Mouse (Mus musculus): ENCODE results near the gene Dscam.

DNA sequence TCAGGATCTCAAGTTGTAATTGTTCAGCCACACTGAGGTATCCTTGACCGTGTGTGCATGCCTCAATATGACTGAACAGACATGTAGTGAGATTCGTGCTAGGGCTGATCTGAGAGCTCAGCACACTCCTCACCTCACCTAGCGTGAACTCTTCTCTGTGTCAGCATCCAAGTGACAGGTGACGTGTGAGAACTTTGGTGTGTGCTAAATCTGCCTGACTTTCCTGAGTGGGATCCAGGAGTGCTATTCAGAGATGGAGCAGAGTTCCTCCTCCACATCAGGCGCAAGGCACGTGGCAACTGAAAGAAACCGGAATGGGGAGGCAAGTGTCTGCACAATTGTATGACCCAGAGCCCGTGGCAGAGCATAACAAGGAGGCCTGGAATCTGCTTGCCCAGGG is 490.6 kb downstream of the Dscam start:
- TF ChIP-seq POLR2A (IDR thresholded peaks at IDR 0.05; ENCODE audit: insufficient read length, low read depth), result no peak
- no peak for TF ChIP-seq USF1 (IDR thresholded peaks at IDR 0.05; ENCODE audit: low read depth)
- no peak for TF ChIP-seq MYOD1 (IDR thresholded peaks at IDR 0.05; ENCODE audit: control insufficient read depth in 1 of 3, insufficient read length in 2 of 3, low read depth in 2 of 3)
- no peak for TF ChIP-seq E2F4 (IDR thresholded peaks at IDR 0.05; ENCODE audit: insufficient read depth)
- no peak for TF ChIP-seq MAX (IDR thresholded peaks at IDR 0.05; ENCODE audit: low read depth)
- no peak for TF ChIP-seq TCF12 (IDR thresholded peaks at IDR 0.05; ENCODE audit: insufficient read depth, poor library complexity, severe bottlenecking)
- no peak for TF ChIP-seq MYOG (IDR thresholded peaks at IDR 0.05; ENCODE audit: control insufficient read depth in 1 of 3, insufficient read depth in 1 of 3, insufficient read length in 2 of 3, low read depth in 2 of 3)
- TF ChIP-seq CEBPB (IDR thresholded peaks at IDR 0.05; ENCODE audit: insufficient read depth, poor library complexity, severe bottlenecking), result no peak
- no peak for TF ChIP-seq POLR2AphosphoS2 (IDR thresholded peaks at IDR 0.05; ENCODE audit: insufficient read length, low read depth)

Measured in myocyte (in vitro differentiated cells).